Mouse (Mus musculus) CH12.LX (cell line): ENCODE measurements around the gene Icam5. TPM values are rescaled to one million over a fixed set of nuclear protein-coding genes. Genes with fewer than 3 reads are reported as not detected.

Source experiments
- DNase-seq: peaks from one replicate; pipeline ENCODE4 v3.0.0-alpha.2; 2013; ENCODE audit errors: extremely low read depth
- H3K27ac ChIP-seq: 2 replicates; pipeline ENCODE4 v1.5.1; 2012; ENCODE audit warnings: low read depth, mild to moderate bottlenecking, control low read depth, moderate library complexity; ENCODE audit not compliant: insufficient read depth
- H3K27me3 ChIP-seq: replicated peaks from 2 replicates; pipeline ENCODE3; 2012; ENCODE audit warnings: inconsistent platforms
- H3K36me3 ChIP-seq, 2 experiments: replicated peaks in 1 of 2; 2 replicates each; pipeline versions ENCODE3 to v1.6.1; 2012; ENCODE audit warnings: inconsistent platforms in 1 of 2, low read length in 1 of 2, mild to moderate bottlenecking in 1 of 2, mixed read lengths in 1 of 2, moderate library complexity in 1 of 2; ENCODE audit not compliant: control insufficient read depth in 1 of 2, insufficient read depth in 1 of 2
- H3K4me1 ChIP-seq, 2 experiments: 2 replicates each; pipeline ENCODE4 v1.6.1; 2012; ENCODE audit warnings: inconsistent platforms in 1 of 2, moderate library complexity in 1 of 2; ENCODE audit not compliant: insufficient read depth in 2 of 2, control insufficient read depth in 1 of 2
- H3K4me2 ChIP-seq: 2 replicates; pipeline ENCODE4 v1.6.1; 2012; ENCODE audit warnings: low read depth, mild to moderate bottlenecking, control low read depth; ENCODE audit not compliant: poor library complexity, insufficient read depth, severe bottlenecking
- H3K4me3 ChIP-seq, 3 experiments: fragments of 150-350 bp in 1 of 3; sonication (generic) in 1 of 3; replicated peaks in 1 of 3; 2 replicates each; pipeline versions ENCODE3 to v1.5.1; 2011 to 2012; ENCODE audit warnings: low read depth in 2 of 3, low read length in 2 of 3, mild to moderate bottlenecking in 2 of 3, moderate library complexity in 2 of 3, control low read depth in 1 of 3, improper control_type of control experiment in 1 of 3, inconsistent platforms in 1 of 3, mixed read lengths in 1 of 3; ENCODE audit not compliant: poor library complexity in 1 of 3
- H3K79me2 ChIP-seq: replicated peaks from 2 replicates; pipeline ENCODE4 v1.6.1; 2012; ENCODE audit warnings: mild to moderate bottlenecking, moderate library complexity; ENCODE audit not compliant: control insufficient read depth, poor library complexity, insufficient read depth, severe bottlenecking; ENCODE audit errors: extremely low read depth
- H3K9ac ChIP-seq: 2 replicates; pipeline ENCODE4 v1.6.1; 2012; ENCODE audit warnings: low read depth, mild to moderate bottlenecking, control low read depth, moderate library complexity; ENCODE audit not compliant: insufficient read depth
- H3K9me3 ChIP-seq: replicated peaks from 2 replicates; pipeline ENCODE3; 2012; ENCODE audit warnings: low read length, inconsistent platforms, mixed read lengths
- BHLHE40 ChIP-seq: IDR thresholded peaks from 2 replicates; pipeline ENCODE4 v1.6.1; 2011; ENCODE audit warnings: mild to moderate bottlenecking, low read depth, low read length, improper control_type of control experiment
- CHD1 ChIP-seq: IDR thresholded peaks from 2 replicates; pipeline ENCODE4 v1.6.1; 2012; ENCODE audit warnings: low read depth, low read length, improper control_type of control experiment, inconsistent platforms
- CHD2 ChIP-seq: IDR thresholded peaks from 2 replicates; pipeline ENCODE4 v1.6.1; 2011; ENCODE audit warnings: low read length, improper control_type of control experiment
- CTCF ChIP-seq, 2 experiments: IDR thresholded peaks in 1 of 2; conservative IDR thresholded peaks in 1 of 2; 2 replicates each; pipeline ENCODE4 v1.5.1; 2011 to 2012; ENCODE audit warnings: low read depth in 2 of 2, low read length in 2 of 2, improper control_type of control experiment in 1 of 2, inconsistent platforms in 1 of 2, mild to moderate bottlenecking in 1 of 2, moderate library complexity in 1 of 2
- E2F4 ChIP-seq: IDR thresholded peaks from 2 replicates; pipeline ENCODE4 v1.6.1; 2011; ENCODE audit warnings: low read depth, low read length, improper control_type of control experiment; ENCODE audit not compliant: insufficient replicate concordance
- ELF1 ChIP-seq: IDR thresholded peaks from 2 replicates; pipeline ENCODE4 v1.6.1; 2014; ENCODE audit warnings: low read depth, mild to moderate bottlenecking, inconsistent platforms, low read length, improper control_type of control experiment
- EP300 ChIP-seq: IDR thresholded peaks from 2 replicates; pipeline ENCODE4 v1.6.1; 2011; ENCODE audit warnings: low read length, improper control_type of control experiment
- ETS1 ChIP-seq: conservative IDR thresholded peaks from 2 replicates; pipeline ENCODE4 v1.6.1; 2012; ENCODE audit warnings: low read depth, mild to moderate bottlenecking, inconsistent platforms, low read length, improper control_type of control experiment, moderate library complexity
- GABPA ChIP-seq: IDR thresholded peaks from 2 replicates; pipeline ENCODE4 v1.6.1; 2012; ENCODE audit warnings: low read depth, low read length, improper control_type of control experiment, inconsistent platforms; ENCODE audit not compliant: insufficient replicate concordance
- HCFC1 ChIP-seq: IDR thresholded peaks from 2 replicates; pipeline ENCODE4 v1.6.1; 2012; ENCODE audit warnings: low read depth, mild to moderate bottlenecking, inconsistent platforms, low read length, improper control_type of control experiment
- IRF4 ChIP-seq: IDR thresholded peaks from 2 replicates; pipeline ENCODE4 v1.6.1; 2014; ENCODE audit warnings: low read depth, mild to moderate bottlenecking, inconsistent platforms, low read length, improper control_type of control experiment
- JUN ChIP-seq: IDR thresholded peaks from 2 replicates; pipeline ENCODE4 v1.6.1; 2011; ENCODE audit warnings: low read depth, mild to moderate bottlenecking, low read length, improper control_type of control experiment, moderate library complexity; ENCODE audit not compliant: insufficient read depth
- JUND ChIP-seq: conservative IDR thresholded peaks from 2 replicates; pipeline ENCODE4 v1.6.1; 2011; ENCODE audit warnings: low read depth, low read length, improper control_type of control experiment
- KAT2A ChIP-seq: IDR thresholded peaks from 2 replicates; pipeline ENCODE4 v1.6.1; 2012; ENCODE audit warnings: low read length, improper control_type of control experiment, inconsistent platforms; ENCODE audit not compliant: insufficient replicate concordance
- MAFK ChIP-seq: IDR thresholded peaks from 2 replicates; pipeline ENCODE4 v1.6.1; 2011; ENCODE audit warnings: low read length, improper control_type of control experiment; ENCODE audit not compliant: insufficient replicate concordance
- MAX ChIP-seq: IDR thresholded peaks from 2 replicates; pipeline ENCODE4 v1.6.1; 2011; ENCODE audit warnings: low read length, improper control_type of control experiment
- MAZ ChIP-seq: IDR thresholded peaks from 2 replicates; pipeline ENCODE4 v1.6.1; 2012; ENCODE audit warnings: low read depth, mild to moderate bottlenecking, inconsistent platforms, low read length, improper control_type of control experiment, moderate library complexity
- MEF2A ChIP-seq: IDR thresholded peaks from 2 replicates; pipeline ENCODE4 v1.6.1; 2014; ENCODE audit warnings: low read depth, mild to moderate bottlenecking, inconsistent platforms, low read length, improper control_type of control experiment, borderline replicate concordance
- MXI1 ChIP-seq: IDR thresholded peaks from 2 replicates; pipeline ENCODE4 v1.6.1; 2011; ENCODE audit warnings: mild to moderate bottlenecking, low read depth, low read length, improper control_type of control experiment
- MYC ChIP-seq: IDR thresholded peaks from 2 replicates; pipeline ENCODE4 v1.6.1; 2011; ENCODE audit warnings: low read depth, mild to moderate bottlenecking, improper control_type of control experiment, low read length
- NELFE ChIP-seq: IDR thresholded peaks from 2 replicates; pipeline ENCODE4 v1.6.1; 2011; ENCODE audit warnings: low read depth, low read length, improper control_type of control experiment
- NRF1 ChIP-seq: IDR thresholded peaks from 2 replicates; pipeline ENCODE4 v1.6.1; 2014; ENCODE audit warnings: low read depth, mild to moderate bottlenecking, inconsistent platforms, low read length, improper control_type of control experiment, moderate library complexity
- PAX5 ChIP-seq: IDR thresholded peaks from 2 replicates; pipeline ENCODE4 v1.6.1; 2012; ENCODE audit warnings: low read length, inconsistent platforms, mixed read lengths
- POLR2A ChIP-seq: IDR thresholded peaks from 2 replicates; pipeline ENCODE4 v1.6.1; 2011; ENCODE audit warnings: low read depth, mild to moderate bottlenecking, improper control_type of control experiment, low read length
- POLR2AphosphoS2 ChIP-seq: IDR thresholded peaks from 2 replicates; pipeline ENCODE4 v1.6.1; 2011; ENCODE audit warnings: low read depth, low read length, improper control_type of control experiment
- RAD21 ChIP-seq: IDR thresholded peaks from 2 replicates; pipeline ENCODE4 v1.6.1; 2011; ENCODE audit warnings: low read depth, mild to moderate bottlenecking, low read length, improper control_type of control experiment, moderate library complexity
- RCOR1 ChIP-seq: conservative IDR thresholded peaks from 2 replicates; pipeline ENCODE4 v1.6.1; 2012; ENCODE audit warnings: low read depth, mild to moderate bottlenecking, inconsistent platforms, low read length, improper control_type of control experiment
- SIN3A ChIP-seq: IDR thresholded peaks from 2 replicates; pipeline ENCODE4 v1.6.1; 2012; ENCODE audit warnings: low read length, improper control_type of control experiment, inconsistent platforms
- SMC3 ChIP-seq: IDR thresholded peaks from 2 replicates; pipeline ENCODE4 v1.6.1; 2011; ENCODE audit warnings: low read depth, low read length, improper control_type of control experiment
- TBP ChIP-seq: conservative IDR thresholded peaks from 2 replicates; pipeline ENCODE4 v1.6.1; 2011; ENCODE audit warnings: low read depth, low read length, improper control_type of control experiment
- TCF12 ChIP-seq: IDR thresholded peaks from 2 replicates; pipeline ENCODE4 v1.6.1; 2014; ENCODE audit warnings: low read depth, mild to moderate bottlenecking, inconsistent platforms, low read length, improper control_type of control experiment
- UBTF ChIP-seq: IDR thresholded peaks from 2 replicates; pipeline ENCODE4 v1.6.1; 2012; ENCODE audit warnings: low read depth, mild to moderate bottlenecking, inconsistent platforms, low read length, improper control_type of control experiment, moderate library complexity
- USF1 ChIP-seq: IDR thresholded peaks from 2 replicates; pipeline ENCODE4 v1.6.1; 2014; ENCODE audit warnings: low read depth, mild to moderate bottlenecking, inconsistent platforms, low read length, improper control_type of control experiment
- USF2 ChIP-seq: conservative IDR thresholded peaks from 2 replicates; pipeline ENCODE4 v1.6.1; 2011; ENCODE audit warnings: low read depth, low read length, improper control_type of control experiment
- ZC3H11A ChIP-seq: IDR thresholded peaks from 2 replicates; pipeline ENCODE4 v1.6.1; 2012; ENCODE audit warnings: low read depth, mild to moderate bottlenecking, inconsistent platforms, low read length, improper control_type of control experiment
- ZKSCAN1 ChIP-seq: IDR thresholded peaks from 2 replicates; pipeline ENCODE4 v1.6.1; 2012; ENCODE audit warnings: low read depth, inconsistent platforms, low read length, improper control_type of control experiment, borderline replicate concordance
- ZMIZ1 ChIP-seq: IDR thresholded peaks from 2 replicates; pipeline ENCODE4 v1.6.1; 2012; ENCODE audit warnings: low read depth, mild to moderate bottlenecking, inconsistent platforms, low read length, improper control_type of control experiment
- ZNF384 ChIP-seq: IDR thresholded peaks from 2 replicates; pipeline ENCODE4 v1.6.1; 2012; ENCODE audit warnings: low read depth, low read length, improper control_type of control experiment, inconsistent platforms
- dilution Hi-C: fragments of 300-500 bp; cut with MboI; formaldehyde crosslinking; loops from 2 replicates; pipeline ENCODE4 v1.14.3; 2020; ENCODE audit warnings: low sequenced_read_pairs; ENCODE audit not compliant: extremely low pct_unique_long_range_greater_than_20kb, extremely low pct_ligation_motif_present
- in situ Hi-C: fragments of 300-500 bp; cut with MboI; formaldehyde crosslinking; loops from 3 replicates; pipeline ENCODE4 v1.14.3; 2019; ENCODE audit warnings: low sequenced_read_pairs, low pct_ligation_motif_present, low pct_unique_long_range_greater_than_20kb, mixed read lengths
- polyA plus RNA-seq: library from polyadenylated mRNA; unstranded; fragments of >175 nt; gene quantifications from 2 replicates; pipeline ENCODE4 v1.2.1, GENCODE M21; 2012; ENCODE audit warnings: low read depth; ENCODE audit not compliant: insufficient read length
- total RNA-seq, 2 experiments: library from RNA; depleted of rRNA; stranded (reverse); fragments of 300-350 nt in 1 of 2; fragments of >200 nt in 1 of 2; gene quantifications; 2 replicates each; pipeline ENCODE4 v1.2.3; 2012 to 2014

Icam5 gene
- total and polyA plus RNA-seq, 3 experiments = 0.89 to 4.9 (median 1.6) TPM

DNA sequence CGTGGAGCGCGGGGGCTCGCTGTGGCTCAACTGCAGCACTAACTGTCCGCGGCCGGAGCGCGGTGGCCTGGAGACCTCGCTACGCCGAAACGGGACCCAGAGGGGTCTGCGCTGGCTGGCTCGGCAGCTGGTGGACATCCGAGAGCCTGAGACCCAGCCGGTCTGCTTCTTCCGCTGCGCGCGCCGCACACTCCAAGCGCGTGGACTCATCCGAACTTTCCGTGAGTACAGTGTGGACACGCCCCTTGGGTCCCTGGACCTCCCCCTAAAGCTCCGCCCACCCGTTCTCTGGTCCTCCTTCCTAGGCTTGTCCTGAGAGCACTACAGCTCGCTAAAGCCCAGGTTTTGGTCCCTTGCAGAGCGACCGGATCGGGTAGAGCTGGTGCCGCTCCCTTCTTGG is 1.3 kb downstream of the Icam5 start:
- peak overlapping the region; percentile 74 for H3K4me2 ChIP-seq
- TF ChIP-seq BHLHE40 (peak; percentile 77), E2F4 (no peak), ELF1 (0 out of 2 replicates have a peak, but pooled peaks have one; percentile 33), UBTF (no peak), POLR2AphosphoS2 (no peak), ZNF384 (no peak), MAZ (no peak), GABPA (no peak), RCOR1 (no peak), MXI1 (peak; percentile 90), TBP (peak; percentile 71), NELFE (peak; percentile 66), RAD21 (no peak), MEF2A (peak; percentile 16; the same call in 1 of the 2 replicates), SIN3A (peak; percentile 63), PAX5 (no peak), USF1 (no peak), JUN (no peak), MYC (peak; percentile 57; the same call in 1 of the 2 replicates), HCFC1 (no peak), JUND (no peak), CHD1 (no peak), NRF1 (peak; percentile 70), IRF4 (no peak), ETS1 (no peak), MAX (peak; percentile 73; the same call in 1 of the 2 replicates), CHD2 (no peak), TCF12 (peak; percentile 71), ZC3H11A (no peak), POLR2A (peak; percentile 90), EP300 (no peak), USF2 (no peak), ZKSCAN1 (no peak), CTCF (conservative IDR thresholded peaks at IDR 0.05 in 1 of 2, IDR thresholded peaks at IDR 0.05 in 1 of 2; ENCODE audit: low read depth in 2 of 2, low read length in 2 of 2) (no peak), MAFK (no peak), KAT2A (no peak), SMC3 (no peak), ZMIZ1 (no peak)
- TF ChIP-seq, all 38 proteins: peak for 12
- Histone ChIP-seq H3K4me3 (peak overlapping the region; percentile 67 to 76 (median 74)), H3K9ac (peak overlapping the region; percentile 31), H3K79me2 (no peaks in the 10 kb centered on the region), H3K27me3 (no peaks in the 10 kb centered on the region), H3K27ac (peak overlapping the region; percentile 5), H3K4me1 (peaks cover 12 to 43% of the 10 kb centered on the region in 2 experiments), H3K9me3 (no peaks in the 10 kb centered on the region), H3K36me3 (peaks cover 30 to 42% of the 10 kb centered on the region in 2 experiments)
- in situ Hi-C loops = loop anchor here (5.0 kb wide), 1 partner anchor 94 kb away; no protein-coding TSS in a partner anchor
- dilution Hi-C loops = no loop called here
- DNase-seq = peak; percentile 94
